Mouse (Mus musculus): ENCODE measurements around the gene Rcor1.

GRCm38 (mm10) chr12:111151422-111152156, 112.4 kb downstream of the Rcor1 start:
- no peak for TF ChIP-seq CTCF (IDR thresholded peaks at IDR 0.05; ENCODE audit: extremely low read depth, insufficient read depth, low read length)
- TF ChIP-seq POLR2A (IDR thresholded peaks at IDR 0.05; ENCODE audit: extremely low read depth, insufficient read depth, low read length): no peak

Data from cortical plate, adult 2 months (tissue).